Mouse (Mus musculus) layer of hippocampus, postnatal 25 days (tissue): ENCODE measurements around the gene Manba. TPM values are rescaled to one million over a fixed set of nuclear protein-coding genes. Genes with fewer than 3 reads are reported as not detected.
"Not testable (repeated sequence)": the region's sequence is repeated elsewhere in the genome, so short reads cannot be mapped to it uniquely, and the experiment has no call there.

ENCODE experiments used
- DNase-seq, 2 experiments: peaks; one replicate each; pipeline ENCODE4 v3.0.0; 2022; ENCODE audit warnings: mixed read lengths in 2 of 2, low spot score in 1 of 2; ENCODE audit errors: extremely low spot score in 1 of 2
- total RNA-seq, 2 experiments: library from RNA; stranded (reverse); gene quantifications; 2 replicates each; pipeline ENCODE4 v1.2.3; 2021

The Manba gene
- total RNA-seq, 2 experiments from 2014 or later = 6.0 to 7.4 TPM

GRCm38 (mm10) chr3:135522618-135523355 is 37.4 kb downstream of the Manba start:
- no peak for DNase-seq

GRCm38 (mm10) chr3:135524900-135525299 is 39.5 kb downstream of the Manba start:
- not testable (repeated sequence) for DNase-seq

DNA sequence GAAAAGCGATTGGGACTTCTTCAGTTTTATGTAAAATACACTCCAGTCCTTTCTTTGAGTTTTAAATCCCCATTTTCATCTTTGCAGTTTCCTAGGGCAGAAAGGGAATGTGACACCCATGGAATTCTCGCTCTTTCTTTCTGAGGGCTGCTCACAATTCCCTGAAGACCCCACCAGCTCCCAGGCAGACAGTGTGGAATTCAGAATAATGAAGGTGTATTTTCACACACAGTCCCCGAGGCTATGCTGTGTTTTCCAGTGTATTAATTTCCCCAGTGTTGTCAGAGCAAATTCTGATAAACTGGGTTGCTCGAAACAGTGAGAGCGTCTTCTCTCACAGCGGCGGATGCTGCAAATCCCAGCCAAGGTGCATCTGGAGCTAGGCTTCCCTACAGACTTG is 44.3 kb downstream of the Manba start:
- DNase-seq = no peak

DNA sequence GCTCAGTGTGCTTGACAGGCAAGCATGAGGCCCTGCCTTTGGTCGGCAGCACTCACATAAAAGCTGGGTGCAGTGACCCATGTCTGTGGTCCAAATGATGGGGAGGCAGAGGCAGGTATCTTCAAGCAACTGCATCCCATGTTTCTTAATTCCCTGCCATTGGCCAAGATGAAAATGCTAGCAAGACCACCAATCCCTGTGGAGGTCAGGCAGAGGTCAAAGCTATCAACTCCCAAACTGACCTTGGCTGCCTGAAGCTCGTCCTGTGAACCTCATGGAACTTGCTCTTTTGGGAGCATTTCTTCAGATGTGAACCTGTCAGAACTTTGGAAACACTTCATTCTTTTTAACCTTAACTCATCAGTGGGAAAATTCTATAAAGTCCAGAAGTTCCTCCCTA is 46.4 kb downstream of the Manba start:
- DNase-seq = no peak

- DNase-seq = no peak
These were observed 48.7 kb downstream of the Manba start for GRCm38 (mm10) chr3:135534103-135534502.

GRCm38 (mm10) chr3:135546212-135546923 is 61.0 kb downstream of the Manba start:
- DNase-seq = no peak

- DNase-seq = no peak
These were observed 61.9 kb downstream of the Manba start for GRCm38 (mm10) chr3:135547298-135547697.

DNA sequence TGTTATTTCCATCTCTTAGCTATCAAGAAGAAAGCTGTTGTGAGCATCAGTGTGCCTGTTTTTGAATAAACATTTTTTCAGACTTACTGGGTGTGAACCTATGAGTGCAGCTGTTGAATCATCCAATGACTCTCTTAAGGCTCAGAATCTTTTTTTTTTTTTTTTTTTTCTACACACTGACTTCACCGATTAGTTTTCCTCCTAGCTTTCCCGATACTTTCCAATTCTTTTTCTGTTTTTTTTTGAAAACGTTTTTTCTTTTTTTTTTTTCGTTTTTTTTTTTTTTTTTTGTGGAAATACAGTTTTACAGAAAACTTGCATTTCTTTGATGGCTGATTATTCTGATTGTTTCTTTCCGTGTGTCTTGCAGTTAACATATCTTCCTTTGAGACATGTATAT is 67.5 kb downstream of the Manba start:
- no peak for DNase-seq

DNA sequence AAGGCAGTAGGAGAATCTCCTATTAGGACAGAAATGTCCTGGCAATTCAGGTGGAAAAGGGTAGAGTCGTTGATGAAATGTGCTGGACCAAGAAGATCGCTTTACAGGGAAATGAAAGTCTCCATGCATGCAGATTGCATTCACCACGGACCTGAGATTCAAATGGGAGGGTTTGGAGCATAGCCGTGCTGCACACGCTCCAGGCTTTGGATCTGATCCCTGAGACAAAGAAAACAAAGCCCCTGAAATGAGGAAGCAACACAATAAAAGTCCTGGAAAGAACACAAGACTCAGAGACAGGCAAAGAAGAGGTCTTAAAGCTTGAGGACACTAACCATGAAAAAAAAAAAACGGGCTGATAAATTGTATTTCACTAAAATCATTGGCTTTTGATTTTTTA is 69.8 kb downstream of the Manba start:
- no peak for DNase-seq

DNA sequence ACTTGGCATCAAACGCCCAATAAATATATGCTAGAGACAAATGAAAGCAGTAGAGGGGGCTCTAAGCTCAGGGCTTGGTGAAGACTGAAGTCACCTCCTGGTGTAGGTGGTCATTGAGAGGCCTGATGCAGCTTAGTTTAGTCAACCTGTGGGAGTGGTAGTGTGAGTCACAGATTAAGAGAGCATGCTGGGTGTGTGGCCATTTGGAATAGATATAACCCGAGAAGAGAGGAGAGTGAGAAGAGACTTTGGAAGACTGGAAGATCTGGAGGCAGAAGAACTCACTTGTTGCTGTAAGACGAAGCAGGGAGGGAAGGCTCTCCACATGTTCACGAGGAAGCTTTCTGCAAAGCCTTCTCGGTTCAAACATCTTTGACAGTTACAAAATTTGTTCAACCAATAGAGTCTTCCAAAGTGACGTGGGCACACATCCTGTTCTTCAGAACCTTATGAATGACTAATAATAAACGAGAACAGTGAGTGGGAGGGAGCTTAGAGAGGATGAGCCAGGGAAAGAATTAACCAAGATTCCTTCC is 70.7 kb downstream of the Manba start:
- no peak for DNase-seq

DNA sequence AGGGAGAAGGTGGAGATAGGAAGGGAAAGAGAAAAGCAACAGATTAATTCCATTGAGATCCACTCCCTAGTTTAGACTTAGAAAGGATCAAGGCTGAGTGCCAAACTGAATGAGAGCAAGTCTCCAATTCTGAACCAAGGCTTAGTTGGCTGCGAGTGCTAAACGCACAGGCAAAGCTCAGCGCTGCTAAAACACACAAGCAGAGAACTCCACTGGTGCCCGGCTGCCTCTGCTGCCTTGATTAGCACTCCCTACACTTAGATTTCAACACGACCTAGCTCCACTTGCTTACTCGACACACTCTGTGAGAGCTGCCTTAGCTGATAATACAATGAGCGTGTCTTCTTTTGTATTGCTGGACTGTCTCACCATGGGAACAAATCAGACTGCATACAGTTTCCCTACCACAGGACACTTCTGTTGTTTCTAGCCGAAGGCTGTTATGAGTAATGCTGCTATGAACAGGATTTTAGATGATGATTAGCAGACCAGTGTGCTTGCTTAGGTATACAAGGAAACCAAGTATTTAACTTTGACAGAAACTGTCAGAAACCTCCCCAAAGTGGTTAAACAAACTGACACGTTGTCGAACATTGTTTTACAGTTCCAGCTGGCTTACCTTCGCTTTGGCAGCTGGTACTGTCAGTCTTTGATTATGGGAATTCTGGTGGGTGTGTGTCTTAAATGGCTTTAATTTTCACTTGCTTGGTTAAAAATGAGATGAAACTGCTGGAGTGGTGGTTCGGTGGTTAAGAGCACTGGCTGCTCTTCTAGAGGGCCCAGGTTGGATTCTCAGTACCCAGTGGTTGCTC is 71.6 kb downstream of the Manba start:
- DNase-seq = peak in 1 of 2 experiments; percentile 5

DNA sequence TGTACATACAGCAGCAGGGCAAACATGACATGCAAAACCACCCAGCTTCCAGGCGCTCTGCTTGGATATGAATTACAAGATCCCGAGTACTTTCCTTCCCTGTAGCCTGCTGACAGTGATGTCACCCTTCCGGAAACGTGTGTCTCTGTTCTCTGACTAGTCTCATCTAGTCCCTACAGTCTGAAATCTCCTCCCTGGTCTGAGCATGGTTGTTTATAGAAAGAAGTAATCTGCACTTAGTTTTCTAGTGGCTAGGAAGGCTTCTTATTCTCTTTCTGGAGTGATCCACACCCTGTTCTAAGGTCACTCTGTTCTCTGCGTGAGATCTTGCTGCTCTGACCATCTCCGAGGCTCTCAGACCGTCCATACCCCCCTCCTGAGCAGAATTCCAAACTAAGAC is 76.6 kb downstream of the Manba start:
- DNase-seq = no peak

- no peak for DNase-seq
These were observed 77.8 kb downstream of the Manba start for GRCm38 (mm10) chr3:135563163-135563689.

DNA sequence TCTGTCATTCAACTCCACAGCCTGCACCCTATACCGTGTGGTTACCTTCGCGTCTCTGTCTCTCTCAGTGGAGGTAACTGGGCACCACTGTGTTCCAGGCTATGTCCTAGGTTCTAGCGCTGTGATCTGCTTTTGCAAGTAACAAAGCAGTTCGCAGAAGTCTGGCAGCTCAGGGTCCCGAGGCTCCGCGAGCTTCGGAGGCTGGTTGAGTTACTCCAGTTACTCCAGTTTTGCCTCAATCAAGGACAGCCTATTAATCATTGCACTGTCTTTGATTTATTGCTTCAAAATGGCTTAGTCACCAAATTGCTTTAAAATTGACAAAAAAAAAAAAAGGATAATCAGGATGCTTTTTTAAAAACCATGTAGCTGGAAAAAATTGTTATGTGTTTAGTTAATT is 79.3 kb downstream of the Manba start:
- DNase-seq = no peak

DNA sequence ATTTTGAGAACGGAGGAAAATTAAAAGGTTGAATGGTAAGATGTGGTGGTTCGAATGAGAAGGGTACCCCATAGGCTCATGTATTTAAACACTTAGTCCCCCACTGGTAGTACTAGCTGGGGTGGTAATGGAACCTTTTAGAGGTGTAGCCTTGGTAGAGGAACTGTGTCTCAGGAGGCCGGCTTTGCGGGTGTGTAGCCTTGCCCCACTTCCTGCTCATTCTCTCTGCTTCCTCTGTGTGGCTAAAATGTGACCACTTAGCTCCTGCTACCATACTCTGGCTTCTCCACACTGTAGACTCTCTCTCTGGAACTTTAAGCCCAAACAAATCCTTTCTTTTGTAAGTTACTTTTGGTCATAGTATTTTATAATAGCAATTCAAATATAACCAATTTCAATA is 79.9 kb downstream of the Manba start:
- DNase-seq = no peak

GRCm38 (mm10) chr3:135567888-135568287 is 82.5 kb downstream of the Manba start:
- no peak for DNase-seq

DNA sequence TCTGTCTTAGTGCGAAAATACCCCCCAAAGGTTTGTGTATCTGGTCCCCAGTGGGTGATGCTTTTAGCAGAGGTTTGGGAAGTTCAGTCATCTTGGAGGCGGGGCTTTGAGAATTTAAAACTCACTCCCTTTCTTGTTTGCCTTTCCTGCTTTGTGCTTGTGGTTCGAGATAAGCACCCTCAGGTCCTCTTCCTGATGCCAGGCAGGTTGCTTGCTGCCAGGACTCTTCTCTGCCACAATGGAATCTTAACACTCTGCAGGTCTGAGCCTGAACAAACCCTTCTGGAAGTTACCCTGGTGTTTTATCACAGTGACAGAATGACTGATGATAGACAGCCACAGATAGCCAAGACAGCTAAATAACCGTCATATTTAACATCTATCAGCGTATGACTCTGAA is 83.2 kb downstream of the Manba start:
- DNase-seq = no peak

- DNase-seq = no peak
These were observed 86.1 kb downstream of the Manba start for GRCm38 (mm10) chr3:135571540-135571939.

DNA sequence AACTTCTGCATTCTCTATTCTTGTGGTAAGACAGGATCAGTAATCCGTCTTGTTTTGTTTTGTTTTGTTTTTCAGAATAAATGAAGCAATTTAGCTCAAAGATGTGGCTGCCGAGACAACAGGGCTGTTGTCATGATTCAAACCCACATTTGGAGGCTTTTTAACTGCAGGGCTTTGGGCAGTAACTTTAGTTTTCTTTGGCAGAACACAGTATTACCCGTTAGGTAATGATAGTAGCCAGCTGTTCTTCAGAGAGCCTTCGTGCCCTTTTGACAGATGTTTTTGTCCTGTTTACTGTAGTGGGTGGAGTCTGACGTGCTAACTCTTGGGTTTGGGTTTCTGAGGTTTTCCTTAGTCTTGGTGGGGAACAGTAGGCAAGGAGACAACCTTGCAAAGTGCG is 87.6 kb downstream of the Manba start:
- no peak for DNase-seq

- DNase-seq = no peak
These were observed 89.7 kb downstream of the Manba start for GRCm38 (mm10) chr3:135575126-135575525.
